Mouse (Mus musculus) heart, postnatal 0 days (tissue): ENCODE data around the gene Zmpste24.

Source experiments
- CTCF ChIP-seq: IDR thresholded peaks from 2 replicates; pipeline ENCODE4 v1.5.1; 2016; ENCODE audit warnings: antibody characterized with exemption, control low read depth, low read depth
- EP300 ChIP-seq: IDR thresholded peaks from 2 replicates; pipeline ENCODE4 v1.6.1; 2016; ENCODE audit warnings: antibody characterized with exemption, low read depth

GRCm38 (mm10) chr4:121023464-121023863, 74.6 kb downstream of the Zmpste24 start:
- TF ChIP-seq EP300 (no peak), CTCF (no peak)
